Mouse (Mus musculus) erythroblast, adult 5-6 weeks (primary cell): ENCODE data around the gene Gtpbp3. TPM values are rescaled to one million over a fixed set of nuclear protein-coding genes. Genes with fewer than 3 reads are reported as not detected.
A peak's percentile ranks its signal among the peaks of the same experiment; 100 is the strongest.
"Not testable (repeated sequence)": the region's sequence is repeated elsewhere in the genome, so short reads cannot be mapped to it uniquely, and the experiment has no call there.

Experiments used
- ATAC-seq: replicated peaks from 2 replicates; pipeline ENCODE4 v1.8.0; 2016; ENCODE audit warnings: moderate number of reproducible peaks, mild to moderate bottlenecking, moderate TSS enrichment, inconsistent platforms; ENCODE audit not compliant: poor library complexity, low FRiP score, severe bottlenecking
- total RNA-seq, 2 experiments: library from RNA; stranded (forward) in 1 of 2; stranded (reverse) in 1 of 2; fragments of 150-400 nt in 1 of 2; fragments of 200-764, 138-1000 nt in 1 of 2; gene quantifications; 2 replicates each; pipeline versions ENCODE4 v1.2.3 to v1.2.4; 2015 to 2017; ENCODE audit warnings: low replicate concordance in 2 of 2

Gene Gtpbp3
- total RNA-seq, 2 experiments from 2014 or later = 0.58 to 3.9 TPM

GRCm38 (mm10) chr8:71526272-71526671 lies 38.4 kb downstream of the Gtpbp3 start:
- no peak for ATAC-seq

- ATAC-seq = no peak
Observed at GRCm38 (mm10) chr8:71527162-71527870, 39.4 kb downstream of the Gtpbp3 start.

GRCm38 (mm10) chr8:71528362-71529073 lies 40.6 kb downstream of the Gtpbp3 start:
- ATAC-seq = no peak

- ATAC-seq = not testable (repeated sequence)
Observed at GRCm38 (mm10) chr8:71530735-71531467, 43.0 kb downstream of the Gtpbp3 start.

GRCm38 (mm10) chr8:71534263-71534810 lies 46.4 kb downstream of the Gtpbp3 start:
- no peak for ATAC-seq

- no peak for ATAC-seq
Observed at GRCm38 (mm10) chr8:71535663-71536062, 47.8 kb downstream of the Gtpbp3 start.

- ATAC-seq = peak; percentile 97
Observed at GRCm38 (mm10) chr8:71537028-71537867, 49.3 kb downstream of the Gtpbp3 start, which contains the start of gene Bst2. Gene Bst2 (minus strand): TSS chr8:71537456.

GRCm38 (mm10) chr8:71542632-71543343 lies 54.9 kb downstream of the Gtpbp3 start, which contains the start of gene Mvb12a:
Gene Mvb12a (plus strand): TSS chr8:71542922.
- ATAC-seq = peak; percentile 95

GRCm38 (mm10) chr8:71543755-71544154 lies 55.9 kb downstream of the Gtpbp3 start:
- ATAC-seq = no peak

- no peak for ATAC-seq
Observed at GRCm38 (mm10) chr8:71545053-71545452, 57.1 kb downstream of the Gtpbp3 start.

GRCm38 (mm10) chr8:71547590-71547989 lies 59.7 kb downstream of the Gtpbp3 start:
- no peak for ATAC-seq

Other genes with a start within 250 kb of the Gtpbp3 start
- 8.1 and 13.6 TPM in 2 replicates for gene Myo9b, start 215.4 kb upstream of the Gtpbp3 start, total RNA-seq (2015; ENCODE audit: low replicate concordance)
- 14.5 and 22.6 TPM in 2 replicates for gene Myo9b, start 215.4 kb upstream of the Gtpbp3 start, total RNA-seq (2017; ENCODE audit: low replicate concordance)
- gene Haus8, start 215.2 kb upstream of the Gtpbp3 start, total RNA-seq (2015; ENCODE audit: low replicate concordance) = 10.8 and 12.7 TPM in 2 replicates
- gene Haus8, start 215.2 kb upstream of the Gtpbp3 start, total RNA-seq (2017; ENCODE audit: low replicate concordance) = 20.8 and 32.6 TPM in 2 replicates
- 35.2 and 37.4 TPM in 2 replicates for gene Use1, start 121.3 kb upstream of the Gtpbp3 start, total RNA-seq (2015; ENCODE audit: low replicate concordance)
- 34.8 and 38.3 TPM in 2 replicates for gene Use1, start 121.3 kb upstream of the Gtpbp3 start, total RNA-seq (2017; ENCODE audit: low replicate concordance)
- 2.1 and 4.0 TPM in 2 replicates for gene Ocel1, start 116.8 kb upstream of the Gtpbp3 start, total RNA-seq (2015; ENCODE audit: low replicate concordance)
- 2.6 and 3.2 TPM in 2 replicates for gene Ocel1, start 116.8 kb upstream of the Gtpbp3 start, total RNA-seq (2017; ENCODE audit: low replicate concordance)
- 1.7 and 6.9 TPM in 2 replicates for gene Nr2f6, start 106.1 kb upstream of the Gtpbp3 start, total RNA-seq (2015; ENCODE audit: low replicate concordance)
- gene Nr2f6, start 106.1 kb upstream of the Gtpbp3 start, total RNA-seq (2017; ENCODE audit: low replicate concordance) = 0.42 and 0.94 TPM in 2 replicates
- gene Ushbp1, start 92.3 kb upstream of the Gtpbp3 start, total RNA-seq (2015; ENCODE audit: low replicate concordance) = not detected in 2 replicates
- gene Ushbp1, start 92.3 kb upstream of the Gtpbp3 start, total RNA-seq (2017; ENCODE audit: low replicate concordance) = not detected in 2 replicates
- gene Babam1, start 91.2 kb upstream of the Gtpbp3 start, total RNA-seq (2015; ENCODE audit: low replicate concordance) = 31.9 and 60.8 TPM in 2 replicates
- 29.0 and 35.2 TPM in 2 replicates for gene Babam1, start 91.2 kb upstream of the Gtpbp3 start, total RNA-seq (2017; ENCODE audit: low replicate concordance)
- gene Ankle1, start 82.1 kb upstream of the Gtpbp3 start, total RNA-seq (2015; ENCODE audit: low replicate concordance) = 8.2 and 10.8 TPM in 2 replicates
- 35.5 and 44.7 TPM in 2 replicates for gene Ankle1, start 82.1 kb upstream of the Gtpbp3 start, total RNA-seq (2017; ENCODE audit: low replicate concordance)
- 0.58 and 0.63 TPM in 2 replicates for gene Abhd8, start 24.4 kb upstream of the Gtpbp3 start, total RNA-seq (2015; ENCODE audit: low replicate concordance)
- gene Abhd8, start 24.4 kb upstream of the Gtpbp3 start, total RNA-seq (2017; ENCODE audit: low replicate concordance) = 2.2 and 3.5 TPM in 2 replicates
- gene Mrpl34, start 23.1 kb upstream of the Gtpbp3 start, total RNA-seq (2015; ENCODE audit: low replicate concordance) = 1.9 and 20.9 TPM in 2 replicates
- 6.0 and 12.1 TPM in 2 replicates for gene Mrpl34, start 23.1 kb upstream of the Gtpbp3 start, total RNA-seq (2017; ENCODE audit: low replicate concordance)
- 7.7 and 15.0 TPM in 2 replicates for gene Dda1, start 18.9 kb upstream of the Gtpbp3 start, total RNA-seq (2015; ENCODE audit: low replicate concordance)
- gene Dda1, start 18.9 kb upstream of the Gtpbp3 start, total RNA-seq (2017; ENCODE audit: low replicate concordance) = 5.7 and 7.9 TPM in 2 replicates
- gene Ano8, start 2.1 kb upstream of the Gtpbp3 start, total RNA-seq (2015; ENCODE audit: low replicate concordance) = 0.21 TPM in 1 of 2 replicates, not detected in the other
- 0.14 TPM in 1 of 2 replicates, not detected in the other for gene Ano8, start 2.1 kb upstream of the Gtpbp3 start, total RNA-seq (2017; ENCODE audit: low replicate concordance)
- 0.84 TPM in 1 of 2 replicates, not detected in the other for gene Plvap, start 23.6 kb downstream of the Gtpbp3 start, total RNA-seq (2015; ENCODE audit: low replicate concordance)
- gene Plvap, start 23.6 kb downstream of the Gtpbp3 start, total RNA-seq (2017; ENCODE audit: low replicate concordance) = 0.26 TPM in 1 of 2 replicates, not detected in the other
- not detected in 2 replicates for gene Ccdc194, start 37.6 kb downstream of the Gtpbp3 start, total RNA-seq (2015; ENCODE audit: low replicate concordance)
- gene Ccdc194, start 37.6 kb downstream of the Gtpbp3 start, total RNA-seq (2017; ENCODE audit: low replicate concordance) = not detected in 2 replicates
- 5.6 and 7.7 TPM in 2 replicates for gene Bst2, start 49.4 kb downstream of the Gtpbp3 start, total RNA-seq (2015; ENCODE audit: low replicate concordance)
- 8.2 and 10.1 TPM in 2 replicates for gene Bst2, start 49.4 kb downstream of the Gtpbp3 start, total RNA-seq (2017; ENCODE audit: low replicate concordance)
- 11.3 and 18.6 TPM in 2 replicates for gene Mvb12a, start 54.8 kb downstream of the Gtpbp3 start, total RNA-seq (2015; ENCODE audit: low replicate concordance)
- 5.0 and 9.1 TPM in 2 replicates for gene Mvb12a, start 54.8 kb downstream of the Gtpbp3 start, total RNA-seq (2017; ENCODE audit: low replicate concordance)
- not detected in 2 replicates for gene Tmem221, start 70.8 kb downstream of the Gtpbp3 start, total RNA-seq (2015; ENCODE audit: low replicate concordance)
- not detected in 2 replicates for gene Tmem221, start 70.8 kb downstream of the Gtpbp3 start, total RNA-seq (2017; ENCODE audit: low replicate concordance)
- not detected in 2 replicates for gene Nxnl1, start 78.5 kb downstream of the Gtpbp3 start, total RNA-seq (2015; ENCODE audit: low replicate concordance)
- gene Nxnl1, start 78.5 kb downstream of the Gtpbp3 start, total RNA-seq (2017; ENCODE audit: low replicate concordance) = not detected in 2 replicates
- gene Slc27a1, start 80.8 kb downstream of the Gtpbp3 start, total RNA-seq (2015; ENCODE audit: low replicate concordance) = 0.42 and 1.2 TPM in 2 replicates
- 0.51 TPM in 1 of 2 replicates, not detected in the other for gene Slc27a1, start 80.8 kb downstream of the Gtpbp3 start, total RNA-seq (2017; ENCODE audit: low replicate concordance)
- gene Pgls, start 104.1 kb downstream of the Gtpbp3 start, total RNA-seq (2015; ENCODE audit: low replicate concordance) = 24.0 and 27.4 TPM in 2 replicates
- gene Pgls, start 104.1 kb downstream of the Gtpbp3 start, total RNA-seq (2017; ENCODE audit: low replicate concordance) = 13.5 and 23.2 TPM in 2 replicates
- not detected in 2 replicates for gene Fam129c, start 109.5 kb downstream of the Gtpbp3 start, total RNA-seq (2015; ENCODE audit: low replicate concordance)
- gene Fam129c, start 109.5 kb downstream of the Gtpbp3 start, total RNA-seq (2017; ENCODE audit: low replicate concordance) = not detected in 2 replicates
- gene Colgalt1, start 122.9 kb downstream of the Gtpbp3 start, total RNA-seq (2015; ENCODE audit: low replicate concordance) = 9.8 and 19.9 TPM in 2 replicates
- gene Colgalt1, start 122.9 kb downstream of the Gtpbp3 start, total RNA-seq (2017; ENCODE audit: low replicate concordance) = 9.6 and 10.8 TPM in 2 replicates
- gene Unc13a, start 183.7 kb downstream of the Gtpbp3 start, total RNA-seq (2015; ENCODE audit: low replicate concordance) = not detected in 2 replicates
- 0.17 and 2.4 TPM in 2 replicates for gene Unc13a, start 183.7 kb downstream of the Gtpbp3 start, total RNA-seq (2017; ENCODE audit: low replicate concordance)
- 1.2 and 1.9 TPM in 2 replicates for gene Jak3, start 188.2 kb downstream of the Gtpbp3 start, total RNA-seq (2015; ENCODE audit: low replicate concordance)
- gene Jak3, start 188.2 kb downstream of the Gtpbp3 start, total RNA-seq (2017; ENCODE audit: low replicate concordance) = 0.43 and 1.4 TPM in 2 replicates
- gene Insl3, start 201.1 kb downstream of the Gtpbp3 start, total RNA-seq (2015; ENCODE audit: low replicate concordance) = 8.5 TPM in 1 of 2 replicates, not detected in the other
- not detected in 2 replicates for gene Insl3, start 201.1 kb downstream of the Gtpbp3 start, total RNA-seq (2017; ENCODE audit: low replicate concordance)
- gene B3gnt3, start 213.7 kb downstream of the Gtpbp3 start, total RNA-seq (2015; ENCODE audit: low replicate concordance) = 6.1 and 16.5 TPM in 2 replicates
- gene B3gnt3, start 213.7 kb downstream of the Gtpbp3 start, total RNA-seq (2017; ENCODE audit: low replicate concordance) = 11.2 and 12.9 TPM in 2 replicates
- gene Fcho1, start 237.6 kb downstream of the Gtpbp3 start, total RNA-seq (2015; ENCODE audit: low replicate concordance) = 20.2 and 26.5 TPM in 2 replicates
- 44.8 and 52.8 TPM in 2 replicates for gene Fcho1, start 237.6 kb downstream of the Gtpbp3 start, total RNA-seq (2017; ENCODE audit: low replicate concordance)